Mouse (Mus musculus) 3134 (cell line): ENCODE data around the gene Fasn.
"Not testable (repeated sequence)": the region's sequence is repeated elsewhere in the genome, so short reads cannot be mapped to it uniquely, and the experiment has no call there.

Experiments used
- DNase-seq: peaks from one replicate; pipeline ENCODE4 v3.0.0-alpha.2; 2011; ENCODE audit warnings: low spot score; ENCODE audit not compliant: insufficient read length; ENCODE audit errors: extremely low read depth

Fasn gene

DNA sequence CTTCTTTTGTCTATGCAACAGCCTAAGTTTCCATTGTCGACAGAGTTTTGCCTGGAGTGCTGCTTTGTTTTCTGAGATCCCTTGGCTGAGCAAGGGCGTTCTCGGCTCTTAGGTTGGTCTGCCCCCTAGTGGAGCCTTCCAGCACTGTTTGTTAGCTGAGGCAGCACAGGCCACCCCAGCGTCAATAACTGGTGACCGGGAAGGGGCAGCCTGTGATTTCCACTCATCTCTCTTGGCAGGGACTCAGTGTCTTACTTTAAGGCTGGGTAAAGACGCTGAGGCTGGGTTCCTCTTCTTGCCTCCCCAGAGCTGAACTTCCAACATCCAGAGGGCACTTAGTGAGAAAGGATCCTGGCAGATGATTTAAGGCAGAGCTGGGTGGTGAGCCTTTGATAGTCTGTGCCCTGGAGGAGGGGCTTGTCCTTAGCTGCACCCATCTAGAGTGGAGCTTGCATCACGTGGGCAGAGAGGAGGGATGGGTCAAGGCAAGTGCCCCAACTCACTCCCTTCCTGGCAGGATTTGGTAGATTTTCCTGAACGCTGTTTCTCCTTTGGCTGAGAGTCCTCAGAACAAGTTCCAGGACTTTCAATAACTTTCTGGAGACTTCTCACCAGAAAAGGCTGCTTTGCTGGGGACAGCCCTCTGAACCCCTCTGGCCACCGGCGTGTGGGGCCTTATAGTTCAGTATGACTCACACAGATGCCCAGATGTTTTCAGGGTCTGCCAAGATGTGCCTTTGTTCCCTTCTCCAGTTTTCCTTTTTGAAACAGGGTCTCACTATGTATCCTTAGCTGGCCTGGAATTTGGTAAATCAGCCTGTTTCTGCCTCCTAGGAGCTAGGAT, 24.1 kb downstream of the Fasn start:
- peak; percentile 75 for DNase-seq

- DNase-seq = no peak
Measured at GRCm38 (mm10) chr11:120799316-120799890, 24.9 kb downstream of the Fasn start.

DNA sequence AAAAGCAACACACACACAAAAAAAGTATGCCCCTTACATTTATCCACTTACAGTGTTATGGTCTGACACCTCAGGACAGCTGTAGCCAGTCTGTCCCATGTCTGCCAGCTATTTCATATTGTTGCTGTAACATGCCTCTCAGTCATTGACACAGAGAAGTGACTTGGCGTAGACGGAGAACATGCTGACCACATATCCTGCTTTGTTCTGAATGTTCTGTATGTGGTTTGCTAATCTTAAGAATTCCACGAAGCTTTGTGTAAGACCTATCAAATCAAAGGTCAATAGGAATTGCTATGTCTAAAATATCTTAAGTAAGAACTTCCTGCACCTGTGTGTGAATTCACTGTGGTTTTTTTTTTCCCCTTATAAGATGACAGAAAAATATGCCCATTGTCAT, 26.1 kb downstream of the Fasn start:
- no peak for DNase-seq

DNA sequence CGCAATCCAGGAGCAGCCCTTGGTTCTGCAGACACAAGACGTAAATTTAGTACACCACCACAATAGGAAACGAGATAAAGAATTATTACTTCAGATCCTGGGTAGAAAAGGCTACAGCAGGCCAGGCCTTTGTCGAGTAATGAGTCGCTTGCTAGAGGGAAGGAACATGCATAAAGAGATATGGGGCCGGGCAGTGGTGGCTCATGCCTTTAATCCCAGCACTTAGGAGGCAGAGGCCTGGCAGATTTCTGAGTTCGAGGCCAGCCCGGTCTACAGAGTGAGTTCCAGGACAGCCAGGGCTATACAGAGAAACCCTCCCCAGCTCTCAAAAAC, 27.8 kb downstream of the Fasn start:
- no peak for DNase-seq

- DNase-seq = peak; percentile 89
Measured at GRCm38 (mm10) chr11:120795756-120796613, 28.4 kb downstream of the Fasn start, which contains the start of gene Dus1l. Gene Dus1l, minus strand, starts transcription at chr11:120796403.

GRCm38 (mm10) chr11:120792652-120793051, 31.7 kb downstream of the Fasn start:
- DNase-seq = no peak

GRCm38 (mm10) chr11:120789810-120790209, 34.5 kb downstream of the Fasn start:
- no peak for DNase-seq

GRCm38 (mm10) chr11:120789355-120789754, 35.0 kb downstream of the Fasn start:
- DNase-seq = no peak

DNA sequence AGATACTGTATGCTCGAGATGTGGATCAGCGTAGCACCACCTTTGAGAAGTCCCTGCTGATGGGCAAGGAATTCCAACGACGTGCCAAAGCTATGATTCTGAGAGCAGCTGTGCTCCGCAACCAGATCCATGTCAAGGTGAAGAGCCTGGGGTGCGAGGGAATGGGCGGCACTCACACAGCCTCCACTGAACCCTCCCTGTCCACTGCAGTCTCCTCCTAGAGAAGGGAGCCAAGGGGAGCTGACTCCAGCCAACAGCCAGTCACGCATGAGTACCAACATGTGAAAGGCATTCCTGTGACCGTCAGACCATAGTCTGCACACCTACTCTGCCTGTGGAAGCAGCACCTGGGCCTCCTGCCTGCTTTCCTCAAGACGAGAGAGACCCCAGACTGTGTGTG, 35.9 kb downstream of the Fasn start:
- DNase-seq = not testable (repeated sequence)

DNA sequence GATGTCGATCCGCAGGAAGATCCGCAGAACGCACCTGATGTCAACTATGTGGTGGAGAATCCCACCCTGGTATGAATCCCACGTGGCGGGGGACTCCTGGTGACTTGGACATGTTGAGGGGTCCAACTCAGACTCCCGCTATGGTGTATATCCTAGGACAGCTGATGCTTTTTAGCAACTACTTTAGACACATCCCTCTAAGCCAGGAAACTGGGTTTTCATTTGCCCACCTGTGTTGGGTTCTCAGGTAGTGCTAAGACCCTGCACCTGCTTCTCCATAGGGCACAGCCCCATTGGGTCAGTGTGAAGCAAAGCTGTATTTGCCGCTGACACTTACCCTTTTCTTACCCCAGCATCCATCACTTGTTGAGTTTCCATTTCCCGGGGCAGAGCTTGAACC, 39.2 kb downstream of the Fasn start:
- DNase-seq = no peak

DNA sequence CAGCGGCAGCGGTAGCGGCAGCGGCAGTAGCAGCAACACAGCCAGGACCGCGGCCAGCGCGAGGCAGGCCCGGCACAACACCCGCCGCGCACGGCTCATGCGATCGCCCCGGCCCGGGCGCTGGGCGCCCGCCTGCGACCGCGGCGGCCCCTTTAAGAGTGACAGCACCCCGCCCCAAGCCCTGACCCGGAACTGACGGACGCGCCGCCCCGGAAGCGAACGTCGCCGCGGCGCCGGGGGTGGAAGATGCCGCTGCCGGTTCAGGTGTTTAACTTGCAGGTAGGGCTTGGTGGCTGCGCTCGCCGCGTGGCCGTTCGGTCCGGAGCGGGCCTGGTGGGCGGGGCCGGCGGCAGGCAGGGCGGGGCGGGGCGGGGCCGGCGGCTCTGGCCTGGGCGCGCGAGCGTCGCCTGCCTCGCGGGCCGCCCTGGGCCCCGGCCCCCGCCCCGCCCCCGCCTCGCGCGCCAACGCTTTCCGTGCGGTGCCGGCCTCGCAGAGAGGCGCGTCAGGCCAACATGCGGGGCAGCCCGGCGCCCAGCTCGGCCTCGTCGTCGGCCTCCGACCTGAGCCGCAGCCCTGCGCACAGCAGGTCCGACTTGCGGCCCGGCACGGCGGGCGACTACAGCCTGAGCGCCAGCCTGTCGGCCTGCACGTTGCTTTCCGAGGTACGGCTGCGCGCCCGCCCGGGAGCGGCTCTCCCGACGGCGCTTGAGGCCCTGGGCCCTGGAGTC, 40.1 kb downstream of the Fasn start, which contains the start of the genes Rfng and Gps1:
TSS of gene Rfng (minus strand) at position 144 of the 728 bp plus-strand sequence.
TSS of gene Gps1 (plus strand) at position 209 of the 728 bp plus-strand sequence.
- peak; percentile 82 for DNase-seq

DNA sequence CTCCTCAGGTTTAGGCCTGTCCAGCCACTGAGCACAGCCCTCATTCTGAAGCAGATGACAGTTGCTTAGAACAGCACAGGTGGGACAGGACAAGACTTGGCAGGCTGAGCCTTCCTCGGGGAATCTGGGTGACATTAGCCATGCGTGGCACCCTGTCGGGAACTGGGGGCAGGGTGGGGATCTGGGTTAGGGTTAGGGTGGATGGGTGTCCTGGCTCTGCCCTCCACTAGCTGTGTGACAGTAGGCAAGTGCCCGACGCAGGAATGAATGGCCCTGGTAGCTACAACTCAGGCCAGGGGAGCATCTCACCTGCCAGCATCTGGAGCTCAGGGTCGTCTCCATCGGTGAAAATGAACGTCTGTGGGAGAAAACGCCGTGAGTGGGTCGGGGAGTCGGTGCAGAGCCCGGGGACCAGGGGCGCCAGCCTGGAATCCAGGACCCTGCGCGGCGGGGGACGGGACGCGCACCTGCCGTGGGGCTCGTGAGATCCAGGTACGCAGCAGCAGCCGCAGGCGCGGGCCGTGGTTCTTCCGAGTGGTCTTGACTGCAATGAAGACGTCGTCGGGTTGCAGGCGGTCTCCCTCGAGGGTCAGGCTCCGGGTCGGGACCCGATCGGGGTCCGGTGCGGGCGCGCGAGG, 40.8 kb downstream of the Fasn start:
- no peak for DNase-seq

DNA sequence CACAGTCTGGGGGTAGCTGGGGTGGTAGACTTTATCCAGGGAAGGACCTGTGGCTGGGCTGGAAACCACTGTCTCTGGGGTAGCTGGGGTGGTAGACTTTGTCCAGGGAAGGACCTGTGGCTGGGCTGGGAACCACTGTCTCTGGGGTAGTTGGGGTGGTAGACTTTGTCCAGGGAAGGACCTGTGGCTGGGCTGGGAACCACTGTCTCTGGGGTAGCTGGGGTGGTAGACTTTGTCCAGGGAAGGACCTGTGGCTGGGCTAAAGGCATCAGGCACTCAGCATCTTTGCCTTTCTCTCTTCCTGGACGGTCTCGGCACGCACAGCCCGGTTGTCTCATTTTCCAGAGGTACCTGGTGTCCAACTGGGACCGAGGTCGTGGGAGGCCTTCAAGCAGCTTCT, 43.0 kb downstream of the Fasn start:
- not testable (repeated sequence) for DNase-seq

GRCm38 (mm10) chr11:120779876-120780275, 44.5 kb downstream of the Fasn start:
- DNase-seq = no peak

- no peak for DNase-seq
Measured at GRCm38 (mm10) chr11:120777123-120777522, 47.2 kb downstream of the Fasn start.

GRCm38 (mm10) chr11:120775774-120776469, 48.4 kb downstream of the Fasn start:
- peak; percentile 85 for DNase-seq

- DNase-seq = no peak
Measured at GRCm38 (mm10) chr11:120773463-120774190, 50.7 kb downstream of the Fasn start.

- no peak for DNase-seq
Measured at GRCm38 (mm10) chr11:120772749-120773148, 51.6 kb downstream of the Fasn start.

DNA sequence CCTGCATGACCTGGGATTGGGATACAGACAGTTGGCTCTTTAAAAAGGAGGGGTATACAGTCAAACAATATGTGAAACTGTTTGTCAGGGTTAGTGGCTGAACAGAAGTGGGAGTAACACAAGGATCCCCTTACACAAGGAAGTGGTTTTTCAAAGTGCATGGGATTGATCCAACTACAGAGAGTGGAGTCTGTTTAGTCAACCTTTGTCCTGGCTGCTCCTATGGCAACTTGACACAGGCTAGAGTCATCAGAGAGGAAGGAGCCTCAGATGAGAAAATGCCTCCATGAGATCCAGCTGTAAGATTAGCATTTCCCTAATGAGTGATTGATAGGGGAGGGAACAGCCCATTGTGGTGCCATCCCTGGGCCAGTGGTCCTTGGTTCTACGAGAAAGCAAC, 56.1 kb downstream of the Fasn start:
- no peak for DNase-seq
